Comparison of ENCODE assay signal across 8 mouse cellular contexts in the genomic region with DNA sequence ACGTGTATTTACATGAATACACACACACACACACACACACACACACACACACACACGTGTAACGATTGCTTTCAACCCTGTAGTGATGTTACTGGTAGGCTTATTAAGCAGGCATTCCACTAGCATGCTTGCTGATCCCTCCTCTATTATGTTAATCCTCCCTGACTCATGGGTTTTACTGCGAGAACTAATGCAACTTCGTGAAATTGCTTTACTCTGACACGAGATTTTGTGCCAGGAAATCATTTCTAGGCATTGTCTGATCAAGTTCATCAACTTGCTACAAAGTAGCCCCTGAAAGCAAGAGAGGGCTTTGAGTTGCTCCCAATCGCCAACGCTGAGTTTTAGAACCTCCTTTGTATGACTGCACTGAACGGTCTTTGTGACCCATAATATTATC.
DNase-seq lines count a peak whose midpoint lies in the region; ATAC-seq lines count a peak whose summit lies in the region.
"Had no signal": no experiment of that assay in that cellular context is flagged by ENCODE, and none has a peak within 500 bp of the region (broad histone marks: within the 10 kb centered on the region; RNA-seq: fewer than 3 reads in every experiment).

No protein-coding gene starts in this region.

- WGBS in embryonic facial prominence, embryonic 14.5 days, result 50% methylated on average over 9 of the region's 9 CpGs
- WGBS in hindbrain, embryonic 12.5 days, result 48% methylated on average over 9 of the region's 9 CpGs
- 15% methylated on average over 9 of the region's 9 CpGs for WGBS in midbrain, embryonic 16.5 days

- no peaks in the 10 kb centered on the region for H3K36me3 ChIP-seq in embryonic facial prominence, embryonic 14.5 days (ENCODE audit: control insufficient read depth, insufficient read depth, low read length)
- no peaks in the 10 kb centered on the region for H3K36me3 ChIP-seq in hindbrain, embryonic 12.5 days
- H3K36me3 ChIP-seq in midbrain, embryonic 16.5 days (ENCODE audit: control insufficient read depth, insufficient read depth, low read length), result no peaks in the 10 kb centered on the region

- H3K27me3 ChIP-seq in embryonic facial prominence, embryonic 14.5 days (replicated peaks; ENCODE audit: control insufficient read depth, insufficient read depth, low read length), result no peaks in the 10 kb centered on the region
- no peaks in the 10 kb centered on the region for H3K27me3 ChIP-seq in hindbrain, embryonic 12.5 days
- H3K27me3 ChIP-seq in midbrain, embryonic 16.5 days (ENCODE audit: control insufficient read depth, insufficient read depth, low read depth, low read length), result no peaks in the 10 kb centered on the region

- no peak for ATAC-seq in embryonic facial prominence, embryonic 14.5 days (ENCODE audit: low read depth)
- ATAC-seq in hindbrain, embryonic 12.5 days (ENCODE audit: low FRiP score), result no peak
- ATAC-seq in midbrain, embryonic 16.5 days, result 0 out of 2 replicates have a peak, but pooled peaks have one; percentile 34

- H3K27ac ChIP-seq in embryonic facial prominence, embryonic 14.5 days (replicated peaks; ENCODE audit: low read depth, low read length), result no peak overlapping the region
- H3K27ac ChIP-seq in hindbrain, embryonic 12.5 days, result peak overlapping the region; percentile 55; the same call in 1 of the 2 replicates
- peak overlapping the region; percentile 40; the same call in 1 of the 2 replicates for H3K27ac ChIP-seq in midbrain, embryonic 16.5 days (ENCODE audit: low read length)
- H3K27ac ChIP-seq: liver, embryonic 14.5 days had no signal

- H3K9ac ChIP-seq in embryonic facial prominence, embryonic 14.5 days (ENCODE audit: low read depth, low read length), result no peak overlapping the region
- no peak overlapping the region for H3K9ac ChIP-seq in hindbrain, embryonic 12.5 days
- H3K9ac ChIP-seq in midbrain, embryonic 16.5 days (ENCODE audit: low read depth, low read length), result no peak overlapping the region
- H3K9ac ChIP-seq: liver, embryonic 14.5 days had no signal

- no peaks in the 10 kb centered on the region for H3K9me3 ChIP-seq in embryonic facial prominence, embryonic 14.5 days (ENCODE audit: control insufficient read depth, low read length)
- no peaks in the 10 kb centered on the region for H3K9me3 ChIP-seq in hindbrain, embryonic 12.5 days (replicated peaks)
- H3K9me3 ChIP-seq in midbrain, embryonic 16.5 days (replicated peaks; ENCODE audit: control insufficient read depth, low read length, poor library complexity, severe bottlenecking), result no peaks in the 10 kb centered on the region

- peaks cover 37% of the 10 kb centered on the region for H3K4me1 ChIP-seq in embryonic facial prominence, embryonic 14.5 days (ENCODE audit: control insufficient read depth, insufficient read depth, low read length)
- H3K4me1 ChIP-seq in hindbrain, embryonic 12.5 days, result peaks cover 43% of the 10 kb centered on the region
- H3K4me1 ChIP-seq in midbrain, embryonic 16.5 days (ENCODE audit: control insufficient read depth, insufficient read depth, low read length), result peaks cover 34% of the 10 kb centered on the region

- DNase-seq in NIH3T3 (ENCODE audit: low read depth) (peak; percentile 56), liver (no peak)
- DNase-seq in embryonic facial prominence, embryonic 14.5 days (ENCODE audit: low spot score), result peak; percentile 54
- DNase-seq in frontal cortex, postnatal 36 days (ENCODE audit: low spot score in 2 of 2), result no peak
- DNase-seq in heart, adult 8-10 months (ENCODE audit: low spot score), result no peak

- H3K4me2 ChIP-seq in embryonic facial prominence, embryonic 14.5 days (ENCODE audit: low read depth, low read length), result no peak overlapping the region
- no peak overlapping the region for H3K4me2 ChIP-seq in hindbrain, embryonic 12.5 days (replicated peaks)
- H3K4me2 ChIP-seq in midbrain, embryonic 16.5 days (ENCODE audit: low read length), result peak overlapping the region; percentile 37

- H3K4me3 ChIP-seq in embryonic facial prominence, embryonic 14.5 days (ENCODE audit: low read depth, low read length), result no peak overlapping the region
- no peak overlapping the region for H3K4me3 ChIP-seq in hindbrain, embryonic 12.5 days
- no peak overlapping the region for H3K4me3 ChIP-seq in midbrain, embryonic 16.5 days (ENCODE audit: low read depth, low read length)

Comparison
In these comparisons a context has a peak if more than half of its experiments do, and no peak if none do; other contexts are left out.
1. DNase-seq: peak in NIH3T3 (single experiment) and embryonic facial prominence, embryonic 14.5 days (single experiment); none in frontal cortex, postnatal 36 days (0 of 2), heart, adult 8-10 months (single experiment) and liver (single experiment).